Mouse (Mus musculus) cerebellum, adult 9-10 months (tissue): ENCODE results near the gene Lrrc2.

Experiments
- DNase-seq: peaks from one replicate; pipeline ENCODE4 v3.0.0; 2022

Gene Lrrc2

DNA sequence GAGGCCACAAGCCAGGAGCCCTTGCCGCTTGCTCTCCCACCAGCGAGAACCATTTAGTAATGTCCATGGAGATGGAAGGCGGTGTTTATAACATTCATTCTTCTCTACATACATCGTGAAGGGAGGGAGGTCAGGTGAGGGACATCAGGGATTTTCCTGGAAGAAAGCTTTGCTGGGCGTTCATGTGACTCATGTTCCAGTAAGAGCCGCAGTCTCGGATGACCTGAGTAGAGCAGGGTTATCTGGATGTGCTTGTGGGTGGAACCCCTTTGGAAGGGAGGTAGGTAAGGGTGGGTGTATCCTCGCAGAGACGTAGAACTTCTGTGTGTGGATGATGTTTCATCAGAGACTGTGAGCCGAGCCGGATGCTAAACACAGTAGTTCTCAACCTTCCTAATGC lies at the start of gene Lrrc2:
Gene Lrrc2, plus strand, starts transcription at position 149 of the 400 bp plus-strand sequence.
- DNase-seq = no peak

- no peak for DNase-seq
Observed at GRCm38 (mm10) chr9:110902271-110902670, 49.1 kb upstream of the Lrrc2 start.

DNA sequence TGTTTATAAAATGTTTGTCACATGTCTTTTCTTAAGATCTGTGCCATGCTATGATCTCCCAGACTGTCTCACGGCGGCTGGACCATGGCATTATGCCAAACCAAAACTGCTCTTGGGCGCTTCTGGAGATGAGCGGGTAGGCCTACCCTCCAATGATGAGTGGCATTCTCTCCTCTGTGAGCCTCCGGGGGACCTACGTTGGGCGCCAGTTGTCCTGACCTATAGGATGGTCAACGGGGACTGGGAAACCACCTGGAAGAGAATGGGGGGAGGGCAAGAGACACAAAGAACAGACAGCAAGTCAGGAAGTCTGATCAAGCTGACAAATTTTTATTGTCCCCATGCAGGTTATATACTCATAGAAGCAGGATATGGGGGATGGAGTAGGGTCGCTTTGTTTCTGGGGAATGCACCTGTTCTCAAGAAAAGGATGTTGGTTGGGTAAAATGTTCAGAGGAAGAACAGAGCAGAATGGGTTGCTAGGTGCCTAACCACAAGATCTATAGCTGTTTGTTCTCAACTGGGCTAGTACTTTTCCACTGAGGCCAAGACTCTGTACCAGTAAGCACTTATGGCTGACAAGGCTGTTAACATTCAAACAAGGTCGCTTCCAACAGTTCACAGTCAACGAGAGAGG lies 44.0 kb upstream of the Lrrc2 start:
- DNase-seq = no peak

DNA sequence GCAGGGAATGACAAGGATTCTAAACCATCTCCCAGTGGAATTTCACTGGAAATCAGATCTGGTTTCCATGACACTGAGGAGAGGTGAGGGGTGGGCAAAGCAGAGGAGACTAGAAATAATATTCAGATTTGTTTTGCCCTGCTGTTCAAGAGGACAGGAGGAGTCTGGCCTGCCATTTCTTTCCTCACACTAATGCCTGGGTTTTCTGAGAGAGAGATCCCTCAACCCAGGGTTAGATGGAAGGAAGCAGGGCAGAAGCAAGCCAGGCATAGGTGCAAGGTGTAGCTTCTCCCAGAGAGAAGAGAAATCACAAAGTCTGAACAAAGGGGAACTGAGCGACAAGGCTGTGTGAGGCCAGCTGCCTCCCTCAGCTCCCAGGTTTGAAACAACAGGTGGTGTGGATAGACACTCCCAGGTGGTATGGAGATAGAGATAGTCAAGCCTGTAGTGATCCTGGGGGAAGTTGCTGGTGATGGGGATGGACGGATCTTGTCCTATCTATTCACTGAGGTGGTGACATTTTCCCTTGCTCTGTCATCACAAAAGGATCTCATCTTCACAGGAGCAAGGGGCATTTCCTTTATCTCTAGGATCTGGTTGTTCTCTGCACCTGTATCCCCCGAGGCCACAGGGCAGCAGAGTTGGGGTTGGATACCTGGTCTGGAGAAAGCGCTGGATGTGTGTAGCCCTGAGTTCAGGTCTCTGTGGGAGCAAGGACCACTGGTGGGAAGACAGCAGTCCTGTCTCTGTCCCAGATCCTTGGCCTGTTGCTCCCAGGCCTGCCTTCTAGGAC lies 43.3 kb upstream of the Lrrc2 start:
- DNase-seq = no peak

DNA sequence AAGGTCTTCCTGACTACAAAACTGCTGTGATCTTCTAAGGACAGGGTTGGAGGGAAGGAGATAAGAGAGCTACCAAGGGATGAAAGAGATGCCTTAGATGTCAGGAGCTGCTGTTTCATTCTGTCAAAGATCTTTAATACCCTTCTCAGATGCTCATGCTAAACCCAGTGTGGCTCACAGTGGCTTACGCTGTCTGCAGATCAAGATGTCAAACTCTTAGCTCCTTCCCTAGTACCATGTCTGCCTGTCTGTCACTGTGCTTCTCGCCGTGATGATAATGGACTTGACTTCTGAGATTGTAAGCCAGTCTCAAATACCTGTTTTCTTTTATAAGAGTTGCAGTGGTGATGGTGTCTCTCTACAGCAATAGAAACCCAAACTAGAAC lies 42.7 kb upstream of the Lrrc2 start:
- no peak for DNase-seq

- no peak for DNase-seq
Observed at GRCm38 (mm10) chr9:110909371-110909967, 41.9 kb upstream of the Lrrc2 start.

GRCm38 (mm10) chr9:110914631-110915236 lies 36.6 kb upstream of the Lrrc2 start:
- no peak for DNase-seq

DNA sequence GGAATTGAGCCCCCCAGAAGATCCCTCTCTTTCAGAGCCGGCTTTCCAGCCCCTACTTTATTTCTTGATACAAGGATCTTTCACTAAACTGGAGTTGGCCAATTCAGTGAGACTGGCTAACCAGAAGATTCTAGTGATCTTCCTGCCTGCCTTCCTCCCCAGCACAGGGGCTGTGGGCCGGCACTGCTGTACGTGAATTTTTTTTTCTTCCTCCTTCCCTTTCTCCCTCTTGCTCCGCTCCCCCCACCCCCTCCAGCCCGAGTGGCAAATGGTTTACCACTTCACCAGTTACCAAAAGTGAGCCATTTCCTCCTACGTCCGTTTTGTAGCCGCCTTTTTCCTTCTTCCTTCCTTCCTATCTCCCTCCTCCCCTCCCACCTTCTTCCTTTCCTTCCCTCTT lies 35.9 kb upstream of the Lrrc2 start:
- no peak for DNase-seq

DNA sequence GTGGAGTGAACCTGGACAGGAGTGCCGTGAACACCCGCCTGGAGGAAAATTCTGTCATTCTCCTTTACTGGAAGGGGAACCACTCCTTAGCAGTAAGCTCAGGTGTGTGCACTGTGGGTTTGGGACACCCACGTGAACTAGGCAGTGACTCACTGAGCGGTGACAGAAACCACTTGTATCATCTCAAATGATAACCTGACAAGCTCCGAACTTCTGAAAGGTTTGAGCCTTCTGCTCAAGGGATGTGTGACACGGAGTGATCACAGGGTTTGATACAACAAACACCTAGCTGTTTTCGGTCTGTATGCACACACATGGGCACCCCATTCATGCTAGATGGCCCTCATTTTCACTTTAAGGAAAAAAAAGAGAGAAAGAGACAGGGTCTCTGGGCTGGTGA lies 34.6 kb upstream of the Lrrc2 start, which contains the start of gene Fam240a:
Gene Fam240a, minus strand, starts transcription at position 76 of the 400 bp plus-strand sequence.
- DNase-seq = no peak

DNA sequence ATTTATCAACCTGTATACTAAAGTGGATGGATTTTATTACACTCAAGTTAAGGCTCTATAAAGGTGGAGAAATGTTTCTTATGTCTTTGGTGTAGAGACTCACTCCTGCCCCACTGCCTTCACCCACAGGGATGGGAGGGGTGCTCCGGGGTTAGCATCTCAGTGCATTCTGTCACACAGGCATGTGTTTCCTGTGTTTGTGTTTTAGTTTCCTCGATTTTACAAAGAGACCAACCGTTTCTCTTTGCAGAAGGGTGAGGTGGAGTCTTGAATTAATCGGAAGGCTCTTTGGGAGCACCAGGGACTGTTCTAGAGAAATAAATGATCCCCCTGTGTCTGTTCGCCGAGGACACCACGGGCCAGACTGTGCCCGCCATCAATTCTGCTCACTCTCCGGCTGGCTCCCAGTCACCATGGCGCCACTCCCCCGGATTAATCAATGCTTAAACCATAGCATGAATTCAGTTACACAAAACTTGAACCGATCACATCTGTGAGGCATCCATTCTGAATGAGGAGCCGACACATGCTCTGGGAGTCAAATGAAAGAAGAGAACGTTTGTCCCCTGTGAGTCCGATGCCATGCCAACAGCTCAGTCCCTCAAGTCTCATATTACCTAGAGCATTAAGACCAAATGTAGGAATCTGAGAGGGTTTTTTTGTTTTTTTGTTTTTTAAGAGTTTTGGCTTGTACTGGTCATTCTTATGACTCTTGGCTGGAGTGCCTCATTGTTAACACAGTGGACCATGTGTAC lies 30.5 kb upstream of the Lrrc2 start:
- DNase-seq = no peak

- DNase-seq = peak; percentile 21
Observed at GRCm38 (mm10) chr9:110922759-110923158, 28.6 kb upstream of the Lrrc2 start.

GRCm38 (mm10) chr9:110931573-110931972 lies 19.8 kb upstream of the Lrrc2 start:
- DNase-seq = no peak

DNA sequence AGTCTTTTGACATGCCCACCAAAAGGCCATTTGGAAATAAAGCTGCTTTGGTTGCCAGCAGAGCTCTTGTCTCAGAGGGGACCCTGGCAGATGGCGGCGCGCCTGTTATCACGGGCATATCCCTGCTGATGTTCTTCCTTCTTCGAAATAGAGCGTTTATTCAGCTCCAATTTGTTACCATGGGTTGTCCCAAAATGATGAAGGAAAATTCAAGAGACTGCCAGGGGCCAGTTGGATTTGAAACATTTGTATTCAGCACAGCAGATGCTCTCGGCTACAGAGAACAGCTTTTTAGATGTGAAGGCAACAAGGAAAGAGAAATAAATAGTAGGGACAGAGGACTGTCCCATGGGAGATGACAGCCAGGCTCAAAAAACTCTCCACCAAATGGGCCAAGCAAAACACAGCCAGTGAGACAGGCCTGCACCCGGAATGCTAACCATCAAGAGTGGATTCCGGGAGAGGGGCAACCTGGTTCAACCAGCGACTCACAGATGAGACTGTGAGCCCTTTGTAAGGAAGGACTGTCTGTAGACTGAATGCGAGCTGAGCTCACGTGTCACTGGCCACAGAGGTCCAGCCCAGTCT lies 17.4 kb upstream of the Lrrc2 start:
- peak; percentile 44 for DNase-seq

DNA sequence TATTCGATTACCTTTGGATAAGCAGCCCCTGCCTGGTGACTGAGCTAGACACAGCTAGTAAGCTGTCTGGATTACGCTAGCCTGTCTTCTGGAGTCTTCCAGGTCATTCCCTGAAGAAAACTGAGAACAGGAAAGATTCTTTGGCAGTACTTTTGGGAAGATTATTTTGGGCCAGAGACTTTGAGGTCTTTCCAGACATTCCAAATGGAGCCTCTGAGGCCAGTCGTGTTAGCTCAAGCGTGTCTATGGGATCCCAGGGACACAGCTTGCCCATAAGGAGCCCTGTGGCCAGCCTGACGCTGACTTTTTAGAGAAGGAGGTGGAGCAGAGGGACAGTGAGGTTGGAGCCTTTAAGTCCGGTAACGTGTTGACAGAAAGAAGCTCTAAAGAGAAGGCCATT lies 15.4 kb upstream of the Lrrc2 start:
- DNase-seq = no peak

GRCm38 (mm10) chr9:110937506-110938490 lies 13.5 kb upstream of the Lrrc2 start:
- no peak for DNase-seq

GRCm38 (mm10) chr9:110944265-110944664 lies 7.1 kb upstream of the Lrrc2 start:
- DNase-seq = no peak

- DNase-seq = no peak
Observed at GRCm38 (mm10) chr9:110945343-110945742, 6.0 kb upstream of the Lrrc2 start.

DNA sequence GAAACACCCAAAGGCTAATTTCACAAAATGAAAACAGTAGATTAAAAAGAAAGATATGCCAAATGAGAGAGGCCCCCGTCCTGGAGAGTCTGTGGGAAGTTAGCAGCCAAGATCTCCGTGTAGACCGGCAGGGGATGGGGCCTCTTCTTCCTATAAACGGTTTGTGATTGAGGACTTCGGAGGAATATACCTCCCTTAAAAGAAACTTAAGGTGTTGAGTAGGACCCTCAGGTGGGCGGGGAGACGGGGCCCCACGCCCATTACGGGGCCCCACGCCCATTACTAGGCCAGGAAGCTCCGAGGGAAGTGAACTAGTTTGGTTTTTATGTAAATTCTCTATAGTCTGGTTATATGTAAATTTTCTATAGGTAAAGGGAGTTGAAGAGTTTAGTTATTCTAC lies 5.4 kb upstream of the Lrrc2 start, which contains the start of gene Tdgf1:
Gene Tdgf1, minus strand, starts transcription at position 233 of the 400 bp plus-strand sequence.
- no peak for DNase-seq

DNA sequence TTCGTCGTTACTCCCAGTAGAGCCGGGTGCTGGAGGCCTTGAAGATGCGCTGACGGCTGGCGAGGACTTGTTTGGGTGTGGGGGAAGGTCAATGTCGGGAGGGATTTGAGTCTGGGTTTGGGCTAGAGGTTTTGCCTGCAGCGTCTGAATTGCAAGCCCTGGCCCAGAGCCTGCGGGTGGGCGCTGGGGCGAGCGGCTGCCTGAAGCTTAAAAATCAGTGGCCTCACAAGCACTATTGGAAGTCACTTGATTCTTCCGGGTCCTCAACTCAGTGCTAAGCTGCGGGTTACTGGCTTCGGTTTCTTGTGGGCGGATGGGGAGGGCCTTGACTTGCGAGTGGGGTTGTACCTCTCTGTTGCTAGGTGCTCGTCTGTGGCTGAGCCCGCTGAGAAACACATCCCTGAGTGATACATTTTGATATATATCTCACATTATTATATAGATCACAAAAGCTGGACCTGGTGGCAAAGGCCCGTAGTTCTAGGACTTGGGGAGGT lies 4.7 kb upstream of the Lrrc2 start:
- DNase-seq = no peak

GRCm38 (mm10) chr9:110947261-110947661 lies 4.1 kb upstream of the Lrrc2 start:
- DNase-seq = no peak

DNA sequence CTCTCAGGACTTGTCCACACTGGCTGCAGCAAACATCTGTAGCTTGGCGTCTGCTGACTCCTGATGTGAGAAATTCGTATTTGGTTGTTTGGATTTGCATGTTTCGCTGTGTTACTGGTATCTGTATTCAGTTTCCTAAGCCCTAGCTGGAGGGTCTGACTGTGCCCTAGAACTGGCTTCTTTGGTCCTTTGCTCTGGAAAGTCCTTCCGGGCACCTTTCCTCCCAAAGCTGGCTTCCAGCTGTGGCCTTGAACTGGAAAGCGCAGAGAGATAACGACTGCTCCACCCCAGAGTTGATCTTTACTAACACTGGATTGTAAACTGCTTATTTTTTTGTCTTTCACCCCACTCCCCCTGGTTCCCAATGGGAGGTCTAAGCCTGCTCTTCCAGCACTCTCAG lies 3.4 kb upstream of the Lrrc2 start:
- DNase-seq = no peak
